Mouse (Mus musculus): Measurements from ENCODE around the gene Rxra.

Rxra gene

DNA sequence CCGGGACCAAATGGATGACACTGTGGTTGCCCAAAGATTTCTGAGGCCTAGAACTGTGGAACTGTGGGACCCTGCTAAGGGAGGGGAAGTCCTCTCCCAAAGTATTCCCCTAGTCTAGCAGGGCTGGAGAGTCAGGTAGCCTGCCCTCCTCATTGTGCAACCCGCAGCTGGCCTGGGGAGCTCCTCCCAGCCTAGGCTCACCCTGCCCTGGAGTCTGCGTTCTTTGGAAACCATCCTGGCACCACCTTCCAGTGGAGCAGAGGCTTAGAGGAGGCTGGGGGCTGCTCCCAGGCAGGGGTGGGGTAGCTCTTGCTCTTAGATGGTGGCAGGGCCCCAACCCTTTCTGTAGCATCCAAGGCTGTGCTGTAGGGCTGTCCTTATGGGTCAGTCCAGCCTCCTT, 26.0 kb downstream of the Rxra start:
- no peak for DNase-seq (ENCODE audit: low read depth, low spot score)

DNA sequence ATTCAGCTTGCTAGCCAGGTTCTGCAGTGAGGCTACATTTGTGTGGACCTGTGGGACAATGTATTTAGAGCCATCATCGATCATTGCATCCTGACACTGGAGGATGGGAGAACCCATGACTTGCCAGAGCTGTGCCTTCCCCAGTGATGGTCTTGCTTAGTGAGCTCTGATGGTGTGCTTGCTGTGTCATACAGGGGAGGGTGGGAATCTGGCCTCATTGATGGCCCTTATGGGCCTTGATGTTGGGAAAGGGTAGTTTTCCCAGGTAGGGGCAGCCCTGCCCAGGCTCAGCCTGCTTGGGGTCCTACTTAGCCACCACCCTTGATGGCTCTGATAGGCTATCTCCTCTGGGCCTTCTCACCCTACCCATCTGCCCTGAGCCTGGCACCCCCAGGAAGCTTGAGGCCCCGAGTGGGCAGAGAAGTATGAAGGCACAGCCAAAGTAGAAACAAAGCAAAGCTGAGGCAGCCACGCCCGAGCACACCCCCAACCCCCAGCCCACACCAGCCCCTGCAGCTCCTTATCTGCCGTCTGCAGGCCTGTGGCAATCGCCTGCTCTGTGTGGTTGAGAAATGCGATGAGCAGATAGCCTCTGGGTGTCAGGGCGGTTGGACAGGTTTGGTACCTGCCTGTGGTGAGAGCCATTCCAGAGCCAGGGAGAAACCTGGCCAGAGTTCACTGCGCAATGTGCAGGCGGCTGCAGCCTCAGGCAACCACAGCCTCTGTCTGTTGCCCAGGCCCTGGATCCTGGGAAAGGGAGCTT, 26.8 kb downstream of the Rxra start:
- no peak for DNase-seq (ENCODE audit: low read depth, low spot score)

DNA sequence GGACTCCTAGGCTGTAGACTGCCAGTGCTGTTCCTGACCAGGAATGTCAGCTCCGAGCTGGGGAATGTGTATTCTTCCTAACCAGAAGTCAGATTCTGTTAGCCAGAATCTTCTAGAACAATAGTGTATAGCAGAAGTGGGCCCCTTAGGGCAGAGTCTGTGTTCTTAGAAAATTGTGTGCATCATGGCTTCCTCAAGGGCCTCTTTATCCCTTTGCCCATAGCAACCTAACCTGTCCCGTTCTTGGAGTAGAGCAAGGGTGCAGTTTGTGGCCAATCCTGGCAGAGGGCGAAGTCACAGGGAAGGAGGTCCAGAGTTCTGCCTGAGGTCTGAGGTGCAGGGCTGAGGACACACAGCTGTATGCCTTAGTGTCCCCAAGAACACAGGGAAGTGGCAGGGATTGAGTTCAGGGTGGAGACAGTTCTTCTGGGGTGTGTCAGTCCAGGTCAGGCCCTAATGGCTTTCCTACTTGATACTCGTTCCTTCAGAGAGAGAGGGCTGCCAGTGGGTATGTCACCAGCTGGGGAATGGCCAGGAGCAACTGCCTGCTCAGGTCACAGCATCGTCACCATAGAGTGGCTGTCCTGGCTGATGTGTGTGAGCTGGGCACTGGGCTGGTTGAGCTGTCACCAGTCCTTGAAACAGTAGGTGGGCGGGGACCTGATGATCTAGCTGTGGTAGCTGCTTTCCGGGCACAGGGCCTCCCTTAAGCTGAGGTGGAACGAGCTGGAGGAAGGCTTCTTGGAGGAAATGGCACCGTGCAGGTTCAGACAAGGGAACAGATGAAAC, 27.8 kb downstream of the Rxra start:
- DNase-seq (ENCODE audit: low read depth, low spot score) = peak; percentile 79

DNA sequence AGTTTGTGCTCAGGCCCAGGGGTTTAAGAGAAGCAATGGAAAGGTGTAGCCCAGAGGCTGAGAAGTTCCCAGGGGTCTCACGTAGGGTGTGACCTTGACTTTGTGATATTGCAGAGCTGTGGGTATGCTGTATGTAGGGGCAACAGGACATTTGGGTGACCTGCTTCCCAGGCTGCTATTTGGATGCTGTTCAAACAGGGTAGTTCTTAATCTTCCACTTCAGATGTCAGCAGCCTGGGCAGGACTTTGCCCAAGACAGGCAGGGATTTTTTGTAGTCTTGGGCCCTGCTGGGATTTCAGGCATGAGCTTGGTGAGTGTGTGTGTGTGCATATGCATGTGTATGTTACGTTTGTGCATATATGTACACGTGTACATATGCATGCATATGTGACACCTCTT, 28.4 kb downstream of the Rxra start:
- no peak for DNase-seq (ENCODE audit: low read depth, low spot score)

DNA sequence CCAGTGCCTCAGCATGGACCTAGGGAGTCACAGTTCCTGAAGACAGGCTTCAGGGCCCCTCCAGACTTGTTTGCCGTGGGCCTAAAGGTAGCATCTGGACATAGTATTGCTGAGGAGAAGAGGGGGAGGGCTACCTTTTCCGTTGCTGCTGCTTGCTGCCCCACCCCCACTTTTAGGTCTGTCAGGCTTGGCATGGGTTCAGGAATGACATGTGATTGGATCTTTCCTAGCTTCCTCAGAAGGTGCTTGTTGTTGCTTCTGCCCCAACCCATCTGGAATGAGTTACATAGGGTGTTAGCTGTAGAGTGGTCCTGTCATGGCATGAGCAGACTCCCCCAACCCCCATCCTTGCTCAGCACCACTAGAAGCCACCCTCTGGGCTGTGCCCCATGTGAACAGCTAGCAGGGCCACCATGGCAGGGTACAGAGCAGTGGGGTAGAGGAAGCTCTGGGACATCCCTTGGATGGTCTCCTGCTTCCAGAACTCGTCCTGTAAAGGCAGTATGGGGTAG, 34.7 kb downstream of the Rxra start:
- no peak for DNase-seq (ENCODE audit: low read depth, low spot score)

DNA sequence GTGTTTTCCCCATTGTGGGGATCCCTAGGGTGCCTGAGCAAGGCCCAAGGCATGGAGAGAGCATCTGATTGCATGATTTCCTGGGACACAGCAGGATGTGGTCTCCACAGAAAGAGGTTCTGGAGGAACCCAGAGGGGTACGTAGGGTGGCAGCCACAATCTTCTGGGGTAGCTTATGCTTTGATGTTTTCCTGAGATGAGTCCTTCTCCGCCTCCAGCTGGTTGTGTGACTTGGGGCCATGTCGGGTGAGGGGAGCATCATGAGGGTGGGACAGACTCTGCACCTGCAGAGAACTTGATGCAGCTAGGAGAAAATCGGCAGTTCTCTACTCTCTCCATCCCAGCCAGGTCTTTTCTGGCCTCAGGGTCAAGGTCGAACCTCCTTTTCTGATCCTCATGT, 36.4 kb downstream of the Rxra start:
- no peak for DNase-seq (ENCODE audit: low read depth, low spot score)

DNA sequence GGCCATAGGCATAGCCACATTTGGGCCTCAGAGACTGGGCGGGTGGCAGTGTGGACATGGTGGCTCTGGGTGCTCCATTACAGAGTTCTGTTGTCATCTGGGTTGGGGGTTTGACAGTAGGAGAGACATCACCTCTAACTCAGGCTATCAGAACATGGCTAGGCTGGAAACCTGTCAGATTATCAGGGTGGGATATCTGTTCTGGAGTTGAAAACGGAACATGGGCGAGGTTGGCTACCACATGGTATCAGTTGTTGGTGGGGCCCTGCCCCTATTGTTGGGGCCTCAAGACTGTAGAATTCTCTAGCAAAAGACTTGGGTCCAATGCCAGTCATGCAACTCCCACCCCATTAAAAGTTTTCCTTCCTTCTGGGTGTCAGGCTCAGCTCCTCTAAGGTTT, 37.1 kb downstream of the Rxra start:
- DNase-seq (ENCODE audit: low read depth, low spot score) = no peak

DNA sequence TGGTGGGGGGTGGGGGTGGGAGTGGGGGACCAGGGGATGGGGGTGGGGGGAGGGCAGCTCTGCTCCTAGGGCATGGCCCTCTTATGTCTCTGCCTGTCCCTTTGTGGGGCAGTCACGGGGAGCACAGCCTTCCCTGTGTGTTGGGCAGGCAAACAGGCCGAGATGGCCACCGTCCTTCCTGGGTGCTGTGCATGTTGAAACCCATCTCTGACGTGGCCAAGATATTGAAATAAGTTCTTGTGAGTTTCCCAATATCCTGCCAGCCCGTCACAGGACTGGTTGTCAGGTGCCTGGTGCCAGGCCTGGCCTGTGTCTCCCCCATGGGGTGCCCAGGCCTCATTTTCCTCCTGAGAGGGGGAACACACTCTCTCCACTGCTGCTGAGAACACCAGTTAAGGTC, 37.9 kb downstream of the Rxra start:
- no peak for DNase-seq (ENCODE audit: low read depth, low spot score)

DNA sequence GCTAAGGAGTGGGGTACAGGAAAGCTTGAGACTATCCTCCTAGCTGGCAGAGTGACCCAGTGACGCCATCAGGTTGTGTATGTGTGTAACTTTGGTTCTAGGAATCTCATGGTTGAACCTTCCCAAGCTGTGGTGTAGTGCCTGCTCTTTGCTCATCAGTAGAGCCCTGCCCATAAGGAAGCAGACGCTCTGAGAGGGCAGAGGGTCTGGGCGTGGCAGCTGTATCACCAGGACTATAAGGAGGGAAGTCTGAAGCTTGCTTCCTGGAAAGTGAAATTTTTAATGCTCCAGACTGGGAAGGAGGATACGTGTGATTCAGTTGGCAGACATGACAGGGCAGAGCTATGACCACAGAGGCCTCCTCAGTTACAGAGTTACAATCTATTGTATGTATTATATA, 39.0 kb downstream of the Rxra start:
- no peak for DNase-seq (ENCODE audit: low read depth, low spot score)

DNA sequence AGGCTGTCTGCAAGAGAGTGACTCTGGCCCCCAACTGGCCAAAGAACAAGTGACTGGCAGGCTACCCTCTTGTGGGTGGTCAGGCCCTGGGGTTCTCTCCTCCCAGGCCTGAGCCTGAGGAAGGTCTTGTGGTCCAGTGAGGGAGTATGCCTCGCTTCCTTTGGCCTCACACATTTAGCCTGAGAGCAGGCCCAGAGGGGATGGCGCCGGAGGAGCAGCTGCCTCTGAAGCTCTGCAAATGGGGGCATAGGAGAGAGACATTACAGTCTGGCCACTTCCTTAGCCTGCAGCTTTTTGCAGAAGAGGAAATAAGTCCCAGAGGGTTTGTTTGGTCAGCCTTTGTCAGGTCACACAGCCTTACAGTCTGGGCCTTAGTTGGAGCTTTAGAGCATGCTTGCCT, 40.1 kb downstream of the Rxra start:
- DNase-seq (ENCODE audit: low read depth, low spot score) = no peak

DNA sequence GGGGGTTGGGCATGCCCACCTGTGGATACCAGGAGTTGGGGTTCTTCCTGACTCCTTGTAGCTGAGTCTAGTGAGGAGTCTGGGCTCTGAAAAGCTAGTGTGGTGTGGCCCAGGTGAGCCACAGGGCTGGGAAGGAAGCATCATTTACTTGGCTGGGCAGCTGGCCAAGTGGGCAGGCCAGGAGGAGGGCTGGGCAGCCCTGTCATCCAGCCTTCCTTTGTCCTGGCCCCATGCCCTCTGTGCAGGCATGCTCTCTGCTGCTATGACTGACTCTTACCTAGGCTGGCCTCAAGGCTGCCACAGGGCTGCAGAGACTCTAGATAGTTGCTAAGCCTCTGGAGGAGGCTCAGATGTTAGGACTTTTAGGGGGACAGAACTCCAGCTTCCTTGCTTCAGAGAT, 42.0 kb downstream of the Rxra start:
- DNase-seq (ENCODE audit: low read depth, low spot score) = peak; percentile 74

DNA sequence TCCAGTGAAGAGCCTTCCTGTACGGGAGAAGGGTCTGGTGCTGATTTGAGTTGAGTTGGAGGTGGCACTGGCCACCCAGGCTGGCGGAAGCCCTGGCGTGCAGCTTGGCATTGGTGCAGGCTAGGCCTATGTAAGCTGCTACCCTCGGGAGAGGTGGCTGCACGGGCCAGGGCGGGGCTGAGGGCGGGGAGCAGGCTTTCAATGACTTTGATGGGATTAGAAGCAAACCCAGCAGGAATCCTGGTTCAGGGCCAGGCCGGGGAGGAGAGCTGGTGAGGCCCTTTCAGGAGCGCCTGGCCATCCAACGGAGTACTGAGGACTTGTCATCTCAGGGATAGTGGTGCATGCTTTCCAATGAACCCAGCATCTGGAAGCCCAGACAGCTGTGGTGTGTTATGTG, 43.4 kb downstream of the Rxra start:
- DNase-seq (ENCODE audit: low read depth, low spot score) = no peak

DNA sequence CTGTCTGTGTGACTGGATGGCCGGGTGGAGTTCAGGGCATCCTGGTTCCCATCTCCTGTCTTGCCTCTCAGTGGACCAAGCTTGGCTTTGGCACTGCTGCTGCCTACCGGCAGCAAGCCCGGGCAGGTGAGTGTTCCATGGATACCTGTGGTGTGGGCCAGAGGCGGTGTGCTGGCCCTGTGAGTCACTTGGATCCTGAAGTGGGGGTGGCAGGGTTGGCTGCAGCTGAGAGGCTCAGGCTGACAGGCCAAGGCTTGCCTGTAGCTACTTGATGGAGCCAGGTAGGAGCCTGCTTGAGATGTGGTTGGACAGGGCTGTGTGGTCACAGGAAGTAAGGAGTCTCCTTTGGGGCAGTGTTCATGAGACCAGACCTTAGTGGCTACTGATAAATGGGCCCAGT, 45.4 kb downstream of the Rxra start:
- DNase-seq (ENCODE audit: low read depth, low spot score) = no peak

DNA sequence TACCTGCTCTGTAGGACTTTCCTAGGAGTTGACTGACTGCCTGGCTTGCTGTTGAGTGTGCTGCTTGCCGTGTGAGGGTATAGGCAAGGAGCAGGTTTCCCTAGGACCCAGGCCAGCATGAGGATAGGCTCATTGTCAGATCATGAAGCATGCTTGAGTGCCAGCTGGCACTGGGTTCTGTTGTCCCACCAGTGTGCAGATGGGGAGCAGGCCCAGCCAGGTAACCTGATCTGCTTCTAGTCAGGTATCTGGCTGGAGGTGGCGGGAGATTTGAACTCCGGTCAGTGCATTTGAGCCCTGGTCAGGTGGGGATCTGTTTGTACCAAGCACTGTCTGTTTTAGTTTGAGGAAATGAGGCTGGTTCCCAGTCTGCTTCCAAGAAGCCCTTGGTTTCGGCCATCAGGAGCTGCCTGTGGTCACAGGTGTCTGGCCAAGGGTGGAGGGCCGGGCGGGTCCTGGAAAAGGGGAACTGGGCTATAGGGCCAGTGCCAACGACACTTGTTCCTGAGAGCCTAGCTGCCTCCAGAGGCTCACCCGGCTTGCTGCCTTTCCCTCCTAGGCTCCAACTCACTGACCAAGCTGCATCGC, 48.6 kb downstream of the Rxra start:
- DNase-seq (ENCODE audit: low read depth, low spot score) = peak; percentile 48

DNA sequence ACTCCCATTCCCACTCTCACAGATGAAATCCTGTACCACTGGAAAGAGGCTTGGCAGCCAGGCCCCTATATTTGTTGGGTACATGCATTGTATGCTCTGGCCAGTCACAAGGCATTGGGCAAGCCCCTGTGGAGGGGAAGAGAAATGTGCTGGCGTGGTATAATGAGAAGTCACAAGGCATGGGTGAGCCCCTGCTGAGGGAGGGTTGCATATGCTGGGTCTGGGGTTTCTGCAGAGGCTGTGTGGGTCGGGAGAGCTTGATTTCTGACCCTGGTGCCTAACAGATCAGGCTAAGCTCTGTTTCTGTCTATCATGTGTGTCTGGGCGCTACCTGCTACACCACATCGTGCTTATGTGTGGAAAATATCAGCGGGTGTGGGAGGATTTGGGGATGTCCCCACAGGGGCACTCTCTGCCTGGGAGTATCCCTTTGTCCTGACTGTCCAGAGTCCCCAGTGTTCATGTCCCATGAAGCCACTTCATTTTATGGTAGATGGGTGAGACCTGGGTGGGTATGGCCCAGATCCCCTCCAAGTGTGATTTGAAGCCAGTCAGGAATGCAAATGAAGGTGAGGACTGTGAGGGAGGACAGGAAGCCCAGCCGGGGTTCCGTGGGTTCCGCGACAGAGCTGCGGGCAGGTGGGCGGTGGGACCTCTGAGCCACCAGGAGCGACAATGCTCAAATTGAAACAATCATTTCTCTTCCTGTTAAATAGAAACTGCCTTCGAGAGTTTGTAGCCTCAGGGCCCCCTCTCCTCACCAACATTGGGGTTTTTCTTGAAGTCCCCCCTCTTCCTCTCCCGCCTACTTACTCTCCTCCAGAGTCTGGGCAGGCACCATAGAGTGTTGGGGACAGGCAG, 52.0 kb downstream of the Rxra start:
- DNase-seq (ENCODE audit: low read depth, low spot score) = no peak

DNA sequence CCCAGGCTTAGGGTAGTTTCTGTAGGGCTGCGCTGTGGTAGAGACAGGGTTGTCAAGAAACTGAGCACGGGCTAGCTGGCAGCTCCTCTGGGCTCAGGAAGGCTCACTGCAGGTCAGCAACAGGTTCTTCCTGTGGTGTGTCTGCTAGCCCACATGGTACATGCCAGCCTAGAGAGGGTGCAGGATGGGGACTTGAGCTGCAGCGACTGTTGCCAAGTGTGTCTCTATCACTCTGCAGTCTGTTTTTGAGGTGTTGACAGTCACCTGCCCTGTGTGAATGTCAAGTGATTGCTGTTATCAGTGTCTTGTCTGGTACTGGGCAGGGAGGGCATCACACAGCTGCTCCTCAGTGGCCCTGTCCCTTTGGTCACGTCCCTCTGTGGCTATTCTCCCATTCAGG, 52.8 kb downstream of the Rxra start:
- no peak for DNase-seq (ENCODE audit: low read depth, low spot score)

DNA sequence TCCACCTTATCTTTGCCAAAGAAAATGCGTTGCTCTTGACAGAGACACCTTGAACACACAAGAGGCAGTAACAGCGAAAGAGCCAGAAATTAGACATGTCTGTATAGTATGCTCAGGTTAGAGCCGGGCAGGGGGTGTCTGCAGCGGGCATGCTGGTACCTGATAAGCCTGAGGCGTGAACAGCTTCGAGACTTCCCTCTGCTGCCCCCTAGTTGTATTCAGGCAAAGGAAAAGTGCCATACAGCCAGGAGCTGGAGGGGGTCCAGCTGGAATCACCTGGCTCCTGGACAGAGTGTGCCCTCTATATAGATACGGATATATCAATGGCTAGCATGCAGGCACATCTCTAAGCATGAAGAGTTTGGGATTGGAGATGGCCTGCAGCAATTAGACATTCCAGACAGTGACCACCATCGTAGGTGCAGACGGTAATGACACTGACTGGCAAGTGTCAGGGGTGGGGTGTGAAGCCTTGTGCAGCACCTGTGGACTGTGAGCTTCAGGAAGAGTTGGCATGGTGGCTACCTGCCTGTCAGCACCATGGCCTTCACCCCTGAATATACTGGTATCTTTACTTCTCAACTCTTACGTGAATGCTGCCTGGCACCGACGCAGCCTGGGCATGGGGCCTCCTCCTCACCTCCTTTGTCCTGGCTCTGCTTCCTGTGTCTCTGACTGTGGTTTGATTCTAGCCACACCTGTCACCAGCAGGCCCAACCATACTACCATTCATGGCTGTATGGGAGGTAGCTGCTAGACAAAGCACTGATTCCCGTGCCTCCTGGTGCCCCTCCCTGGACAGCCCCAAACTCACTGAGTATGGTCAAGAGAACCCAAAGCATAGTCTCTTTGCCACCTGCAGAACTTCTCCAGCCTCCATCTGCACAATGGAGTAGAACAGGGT, 54.0 kb downstream of the Rxra start:
- peak; percentile 43 for DNase-seq (ENCODE audit: low read depth, low spot score)

DNA sequence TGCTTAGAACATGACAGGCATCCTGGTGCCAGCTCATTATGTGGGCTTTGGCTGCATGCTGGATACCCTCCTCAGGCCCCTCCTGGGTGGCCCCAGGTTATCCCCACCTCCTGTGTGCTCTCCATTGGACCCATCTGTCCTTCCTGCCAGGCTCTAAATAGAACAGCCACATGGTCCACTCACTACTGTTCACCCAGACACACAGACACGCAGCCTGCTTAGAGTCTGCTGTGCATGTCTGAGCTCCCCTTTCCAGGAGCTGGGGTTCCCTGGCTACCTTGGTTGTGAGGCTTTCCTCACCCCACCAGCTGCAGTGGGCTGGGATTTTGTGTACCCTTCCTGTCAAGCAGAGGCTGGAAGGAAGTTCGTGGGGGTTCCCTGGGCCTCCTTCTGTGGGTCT, 56.8 kb downstream of the Rxra start:
- no peak for DNase-seq (ENCODE audit: low read depth, low spot score)

DNA sequence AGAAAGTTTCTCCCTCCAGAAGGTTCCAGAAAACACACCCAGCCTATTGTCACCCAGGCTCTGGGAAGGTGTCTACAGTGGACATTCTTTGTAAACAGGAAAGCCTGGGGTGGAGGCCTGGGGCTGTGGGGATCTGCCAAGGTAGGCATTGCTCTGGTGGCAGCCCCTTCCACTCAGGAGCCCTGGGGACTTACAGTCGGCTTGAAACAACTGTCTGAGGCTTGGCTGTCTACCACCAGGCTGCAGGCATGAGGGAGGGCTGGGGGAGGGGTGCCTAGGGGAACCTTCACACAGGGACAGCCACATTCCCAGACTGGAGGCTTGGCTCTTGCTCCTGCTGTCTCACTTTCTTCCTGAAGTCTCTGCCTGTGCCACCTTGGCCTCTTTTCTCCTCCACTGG, 58.1 kb downstream of the Rxra start:
- peak; percentile 44 for DNase-seq (ENCODE audit: low read depth, low spot score)

DNA sequence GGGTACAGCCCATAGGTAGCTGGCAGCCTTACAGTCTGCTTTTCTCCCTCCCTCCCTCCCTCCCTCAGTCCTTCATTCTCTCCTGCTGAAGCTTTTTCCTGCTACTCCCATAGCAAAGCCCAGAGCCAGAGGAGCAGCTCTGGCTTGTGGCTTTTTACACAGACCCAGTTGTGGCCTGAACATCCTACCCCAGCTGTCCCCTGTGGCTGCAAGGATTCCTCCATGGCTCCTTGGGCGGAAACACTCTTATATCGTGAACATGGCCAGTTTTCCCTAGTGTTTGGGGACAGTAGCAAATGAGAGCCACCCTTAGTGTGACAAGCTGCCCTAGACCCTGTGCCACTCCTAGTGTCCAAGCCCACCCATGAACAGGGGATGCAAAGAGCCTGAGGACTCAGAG, 58.6 kb downstream of the Rxra start:
- DNase-seq (ENCODE audit: low read depth, low spot score) = no peak

DNA sequence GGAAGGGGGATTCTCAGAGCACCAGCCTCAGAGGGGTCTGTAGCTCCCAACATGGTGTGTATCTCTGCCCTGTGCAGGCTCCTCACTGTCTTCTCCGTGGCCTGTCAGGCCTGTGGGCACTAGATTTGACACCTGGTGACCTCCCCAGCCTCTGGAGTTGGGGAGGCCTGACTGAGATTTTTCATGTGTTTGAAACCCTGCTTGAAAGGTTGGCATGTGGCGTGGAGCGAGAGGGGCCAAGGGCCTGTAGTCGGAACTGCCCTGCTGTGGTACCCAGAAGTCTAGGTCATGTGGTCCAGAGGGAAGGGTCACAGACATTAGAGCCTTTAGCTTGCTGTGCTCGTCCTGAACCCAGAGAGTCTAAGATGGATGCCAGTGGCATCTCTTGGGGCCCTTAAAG, 60.6 kb downstream of the Rxra start:
- DNase-seq (ENCODE audit: low read depth, low spot score) = no peak
